Mouse (Mus musculus) lung, embryonic 16.5 days (tissue): ENCODE measurements around the gene Abhd18. TPM values are rescaled to one million over a fixed set of nuclear protein-coding genes. Genes with fewer than 3 reads are reported as not detected.
A peak's percentile ranks its signal among the peaks of the same experiment; 100 is the strongest.
"Not testable (repeated sequence)": the region's sequence is repeated elsewhere in the genome, so short reads cannot be mapped to it uniquely, and the experiment has no call there.

Experiments used
- ATAC-seq: fragments of 200-750 bp; cut with Nextera tagmentation; 2 replicates; pipeline ENCODE4 v1.8.0; 2017; ENCODE audit warnings: low read depth, mild to moderate bottlenecking, moderate library complexity
- H3K27ac ChIP-seq: fragments of 300-500 bp; sonication (generic); 2 replicates; pipeline ENCODE4 v1.5.1; 2014; ENCODE audit warnings: mild to moderate bottlenecking, control low read depth, low read length
- H3K27me3 ChIP-seq: fragments of 300-500 bp; sonication (generic); 2 replicates; pipeline ENCODE4 v1.6.1; 2014; ENCODE audit warnings: low read depth, low read length, mixed read lengths; ENCODE audit not compliant: control insufficient read depth, insufficient read depth
- H3K36me3 ChIP-seq: fragments of 300-500 bp; sonication (generic); 2 replicates; pipeline ENCODE4 v1.6.1; 2014; ENCODE audit warnings: low read length; ENCODE audit not compliant: control insufficient read depth, insufficient read depth
- H3K4me1 ChIP-seq: fragments of 300-500 bp; sonication (generic); replicated peaks from 2 replicates; pipeline ENCODE4 v1.6.1; 2014; ENCODE audit warnings: low read length, mixed read lengths; ENCODE audit not compliant: control insufficient read depth, insufficient read depth
- H3K4me2 ChIP-seq: fragments of 300-500 bp; sonication (generic); 2 replicates; pipeline ENCODE4 v1.6.1; 2014; ENCODE audit warnings: low read depth, low read length, control low read depth
- H3K4me3 ChIP-seq: fragments of 300-500 bp; sonication (generic); 2 replicates; pipeline ENCODE4 v1.5.1; 2014; ENCODE audit warnings: mild to moderate bottlenecking, low read length, control low read depth
- H3K9ac ChIP-seq: fragments of 300-500 bp; sonication (generic); 2 replicates; pipeline ENCODE4 v1.6.1; 2014; ENCODE audit warnings: low read length, control low read depth
- H3K9me3 ChIP-seq: fragments of 300-500 bp; sonication (generic); 2 replicates; pipeline ENCODE4 v1.6.1; 2016; ENCODE audit warnings: low read length; ENCODE audit not compliant: control insufficient read depth
- WGBS: fragments of 180-500 bp; shearing (Covaris S2); extraction: QIAGEN DNeasy Blood & Tissue Kit; methylation state at CpG from one replicate; pipeline ENCODE4 v1.1.7; 2014; 5-methylcytosine and 5-hydroxymethylcytosine counted together
- polyA plus RNA-seq: library from polyadenylated mRNA; unstranded; fragments of >200 nt; fragmentation: Nextera tagmentation; extraction: Ambion mirVana; gene quantifications from 2 replicates; pipeline ENCODE4 v1.2.1, GENCODE M21; 2015

Gene Abhd18
- polyA plus RNA-seq: 7.2 and 8.6 TPM in 2 replicates

DNA sequence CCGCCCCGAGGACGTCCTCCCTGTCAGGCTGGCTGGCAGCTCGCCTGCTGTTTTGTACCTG lies at the start of gene Abhd18:
Abhd18 (plus strand) TSS at position 14 of the 61 bp plus-strand sequence.
- WGBS: no CpG with 5 or more reads among the region's 4 CpGs
- not testable (repeated sequence) for H3K36me3 ChIP-seq, H3K4me1 ChIP-seq, H3K9me3 ChIP-seq, H3K27me3 ChIP-seq, ATAC-seq
- peak within 1 kb of the TSS; percentile 73 for H3K9ac ChIP-seq
- peak within 1 kb of the TSS; percentile 76 for H3K4me2 ChIP-seq
- peak within 1 kb of the TSS; percentile 57 for H3K4me3 ChIP-seq
- peak within 1 kb of the TSS; percentile 70 for H3K27ac ChIP-seq

DNA sequence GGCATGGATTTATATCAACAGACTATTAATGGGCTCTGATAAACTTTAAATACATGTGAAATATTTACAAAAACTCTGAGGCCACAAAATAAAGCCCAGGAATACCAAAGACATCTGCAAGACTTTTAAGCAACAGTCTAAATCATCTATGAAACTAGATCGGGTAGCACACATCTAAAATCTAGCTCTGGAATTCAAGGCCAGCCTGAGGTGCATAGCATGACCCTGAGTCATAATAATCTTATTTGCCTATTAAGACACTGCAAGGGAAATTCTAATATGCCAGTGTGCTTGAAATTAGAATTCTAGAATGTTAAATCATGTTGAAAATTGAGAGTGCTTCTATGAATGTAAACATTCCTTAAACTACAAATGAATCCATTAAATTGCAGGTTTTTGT lies 48.7 kb upstream of the Abhd18 start:
- H3K27me3 ChIP-seq: no peaks in the 10 kb centered on the region
- H3K4me1 ChIP-seq: peaks cover 9% of the 10 kb centered on the region
- H3K9me3 ChIP-seq: no peaks in the 10 kb centered on the region; the same call in 1 of the 2 replicates
- no peak overlapping the region for H3K4me2 ChIP-seq
- 55% methylated on average over 1 of the region's 1 CpGs for WGBS
- H3K27ac ChIP-seq: no peak overlapping the region
- ATAC-seq: no peak
- no peak overlapping the region for H3K9ac ChIP-seq
- no peak overlapping the region for H3K4me3 ChIP-seq
- H3K36me3 ChIP-seq: no peaks in the 10 kb centered on the region; the same call in 1 of the 2 replicates

DNA sequence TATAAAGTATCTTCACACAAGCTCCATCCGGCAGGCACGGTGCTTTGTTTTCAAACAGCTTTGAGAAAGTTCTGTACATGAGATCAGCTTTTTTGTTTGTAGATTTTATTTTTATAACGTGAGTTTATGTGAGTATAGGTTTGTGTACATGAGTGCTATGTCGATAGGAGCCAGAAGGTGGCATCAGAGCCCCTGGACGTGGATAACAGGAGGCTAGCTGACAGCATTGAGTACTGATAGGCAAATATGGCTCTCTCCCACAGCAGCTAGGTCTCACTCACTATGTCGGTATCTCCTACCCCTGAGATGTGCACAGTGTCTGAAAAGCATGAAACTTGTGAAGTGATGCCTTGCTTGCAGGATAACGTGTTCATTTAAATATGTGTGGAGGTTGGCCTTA lies 48.3 kb upstream of the Abhd18 start:
- H3K9me3 ChIP-seq: no peaks in the 10 kb centered on the region; the same call in 1 of the 2 replicates
- ATAC-seq: no peak
- peaks cover 9% of the 10 kb centered on the region for H3K4me1 ChIP-seq
- WGBS: 39% methylated on average over 7 of the region's 7 CpGs
- no peaks in the 10 kb centered on the region; the same call in 1 of the 2 replicates for H3K36me3 ChIP-seq
- no peak overlapping the region for H3K4me3 ChIP-seq
- no peaks in the 10 kb centered on the region for H3K27me3 ChIP-seq
- H3K27ac ChIP-seq: no peak overlapping the region
- H3K4me2 ChIP-seq: no peak overlapping the region
- H3K9ac ChIP-seq: no peak overlapping the region

DNA sequence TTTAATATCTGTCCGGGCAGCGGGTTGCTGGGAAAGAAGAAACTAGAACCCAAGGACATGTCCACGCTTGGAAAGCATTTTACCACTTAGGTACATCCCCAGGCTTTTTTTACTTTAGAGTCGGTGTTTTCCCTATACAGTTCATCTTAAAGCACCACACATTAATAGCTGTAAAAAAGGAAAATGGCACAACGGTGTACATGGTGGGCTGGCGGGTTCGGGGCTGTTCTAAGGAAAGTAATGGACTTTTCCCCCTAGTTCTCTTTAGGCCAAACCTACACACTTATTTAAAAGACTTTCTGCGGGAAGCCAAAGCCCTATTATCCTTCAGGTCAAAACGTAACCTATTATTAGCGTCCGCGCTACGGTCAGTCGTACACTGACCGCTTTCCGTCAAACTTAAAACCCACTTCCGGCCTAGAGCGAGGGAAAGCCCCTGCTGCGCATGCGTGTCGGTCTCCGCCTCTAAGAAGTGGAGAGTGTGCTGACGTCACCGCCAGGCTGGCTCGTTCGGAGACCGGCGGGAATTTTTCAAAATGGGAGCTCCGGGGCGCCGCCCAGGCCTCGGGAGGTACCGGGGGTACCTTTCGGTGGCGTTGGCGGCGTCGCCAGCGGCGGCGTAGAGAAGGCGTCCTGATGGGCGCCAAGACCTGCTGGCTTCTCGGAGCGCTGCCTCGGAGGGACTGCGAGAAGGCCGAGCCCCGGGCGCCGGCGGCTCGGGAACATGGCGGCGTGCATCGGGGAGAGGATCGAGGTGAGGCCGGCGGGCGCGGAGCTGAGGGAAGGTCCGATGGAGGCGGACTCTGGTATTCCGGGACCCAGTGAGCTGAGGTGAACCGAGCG lies 47.0 kb upstream of the Abhd18 start, which contains the start of gene Plk4:
Plk4 (plus strand) TSS at position 490 of the 843 bp plus-strand sequence.
- no peaks in the 10 kb centered on the region; the same call in 1 of the 2 replicates for H3K9me3 ChIP-seq
- no peaks in the 10 kb centered on the region for H3K27me3 ChIP-seq
- H3K36me3 ChIP-seq: no peaks in the 10 kb centered on the region; the same call in 1 of the 2 replicates
- H3K4me3 ChIP-seq: peak within 1 kb of the TSS; percentile 69
- 2% methylated on average over 66 of the region's 66 CpGs for WGBS
- H3K9ac ChIP-seq: peak within 1 kb of the TSS; percentile 90
- peak within 1 kb of the TSS; percentile 68 for H3K27ac ChIP-seq
- H3K4me2 ChIP-seq: peak within 1 kb of the TSS; percentile 91
- ATAC-seq: peak; percentile 99
- peaks cover 9% of the 10 kb centered on the region for H3K4me1 ChIP-seq

DNA sequence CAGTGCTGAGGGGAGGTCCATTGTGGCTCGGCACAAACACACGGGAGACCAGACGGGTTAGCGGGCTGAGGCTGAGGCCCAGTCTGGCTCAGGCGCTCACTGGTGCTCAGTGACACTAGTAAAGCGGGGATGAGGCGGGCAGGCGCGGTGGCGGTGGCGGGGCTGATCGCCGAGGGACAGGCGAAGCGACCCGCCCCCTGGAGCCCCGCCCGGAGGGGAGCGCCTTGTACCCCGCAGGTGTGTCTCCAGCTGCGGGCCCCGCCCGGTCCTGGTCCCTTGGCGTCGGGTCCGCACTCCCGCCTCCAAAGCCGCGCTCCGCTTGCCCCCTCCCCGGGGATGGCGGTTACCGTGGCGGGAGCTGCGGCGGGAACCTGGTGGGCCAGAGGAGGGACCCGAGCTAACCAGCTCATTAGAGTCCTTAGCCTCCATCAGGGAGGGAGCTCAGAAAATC lies 46.4 kb upstream of the Abhd18 start:
- Histone ChIP-seq H3K27me3 (no peaks in the 10 kb centered on the region), H3K9ac (peak overlapping the region; percentile 90), H3K9me3 (no peaks in the 10 kb centered on the region; the same call in 1 of the 2 replicates), H3K4me2 (peak overlapping the region; percentile 91), H3K36me3 (peaks cover 6% of the 10 kb centered on the region), H3K27ac (peak overlapping the region; percentile 68), H3K4me3 (peak overlapping the region; percentile 69), H3K4me1 (peaks cover 9% of the 10 kb centered on the region)
- WGBS: under 1% methylated on average over 33 of the region's 37 CpGs
- peak; percentile 82 for ATAC-seq

DNA sequence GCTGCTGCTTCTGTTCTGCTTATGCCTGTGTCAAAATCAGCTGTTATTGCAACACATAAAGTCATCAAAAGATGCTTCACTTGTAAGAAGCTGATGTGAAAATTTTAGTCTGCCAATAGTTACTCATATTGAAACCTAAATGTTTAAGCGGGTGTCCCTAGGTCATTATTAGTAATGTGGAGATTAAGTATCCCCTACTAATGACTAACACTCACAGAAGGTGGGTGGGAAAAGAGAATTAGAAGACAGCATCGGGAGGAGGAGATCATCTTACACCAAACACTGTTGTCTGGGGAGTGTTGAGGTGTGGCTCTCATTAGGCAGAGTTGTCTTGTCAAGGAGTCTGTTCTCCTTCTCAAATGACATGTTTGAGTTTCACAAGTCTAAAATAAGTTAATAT lies 39.9 kb upstream of the Abhd18 start:
- Histone ChIP-seq H3K9ac (no peak overlapping the region), H3K4me3 (no peak overlapping the region), H3K9me3 (no peaks in the 10 kb centered on the region), H3K36me3 (peaks cover 30% of the 10 kb centered on the region), H3K27ac (no peak overlapping the region), H3K4me2 (no peak overlapping the region), H3K4me1 (no peaks in the 10 kb centered on the region), H3K27me3 (no peaks in the 10 kb centered on the region)
- 70% methylated on average over 2 of the region's 2 CpGs for WGBS
- no peak for ATAC-seq

DNA sequence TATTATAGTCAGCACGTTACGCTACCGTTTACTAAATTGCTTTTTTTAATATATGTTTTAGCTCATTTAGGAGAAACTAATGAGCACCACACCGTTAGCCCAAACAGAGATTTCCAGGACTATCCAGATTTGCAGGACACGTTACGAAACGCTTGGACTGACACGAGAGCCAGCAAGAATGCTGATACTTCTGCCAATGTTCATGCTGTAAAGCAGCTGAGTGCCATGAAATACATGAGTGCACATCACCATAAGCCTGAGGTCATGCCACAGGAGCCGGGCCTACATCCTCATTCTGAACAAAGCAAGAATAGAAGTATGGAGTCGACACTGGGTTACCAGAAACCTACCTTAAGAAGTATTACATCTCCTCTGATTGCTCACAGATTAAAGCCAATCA lies 38.1 kb upstream of the Abhd18 start:
- H3K4me1 ChIP-seq: no peaks in the 10 kb centered on the region
- H3K27me3 ChIP-seq: no peaks in the 10 kb centered on the region
- no peak overlapping the region for H3K27ac ChIP-seq
- no peak overlapping the region for H3K4me3 ChIP-seq
- no peak for ATAC-seq
- H3K9me3 ChIP-seq: no peaks in the 10 kb centered on the region
- H3K36me3 ChIP-seq: peaks cover 41% of the 10 kb centered on the region
- H3K9ac ChIP-seq: no peak overlapping the region
- no peak overlapping the region for H3K4me2 ChIP-seq
- 91% methylated on average over 10 of the region's 10 CpGs for WGBS

DNA sequence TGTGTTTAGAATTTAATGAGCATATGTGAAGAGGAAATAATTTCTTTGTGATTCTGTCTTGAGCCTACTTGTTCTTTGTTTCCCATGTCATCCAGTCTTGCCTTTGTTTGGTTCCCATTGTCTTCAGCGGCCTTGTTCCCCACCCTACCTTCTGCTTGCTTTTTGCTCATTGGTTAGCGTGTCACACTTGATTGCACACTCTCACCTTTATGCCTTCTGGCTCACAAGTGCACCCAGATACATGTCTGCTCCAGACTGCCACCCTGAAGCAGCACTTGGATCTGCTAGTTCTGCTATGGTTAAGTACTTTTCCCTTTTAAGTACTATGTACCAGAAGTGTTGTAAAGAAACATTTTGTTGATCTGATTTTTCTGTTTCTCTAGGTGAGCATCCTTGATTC lies 36.9 kb upstream of the Abhd18 start:
- no peak for ATAC-seq
- H3K4me2 ChIP-seq: no peak overlapping the region
- 94% methylated on average over 2 of the region's 2 CpGs for WGBS
- peaks cover 49% of the 10 kb centered on the region for H3K36me3 ChIP-seq
- no peak overlapping the region for H3K4me3 ChIP-seq
- no peak overlapping the region for H3K9ac ChIP-seq
- no peaks in the 10 kb centered on the region for H3K27me3 ChIP-seq
- H3K9me3 ChIP-seq: no peaks in the 10 kb centered on the region
- H3K27ac ChIP-seq: no peak overlapping the region
- H3K4me1 ChIP-seq: no peaks in the 10 kb centered on the region

DNA sequence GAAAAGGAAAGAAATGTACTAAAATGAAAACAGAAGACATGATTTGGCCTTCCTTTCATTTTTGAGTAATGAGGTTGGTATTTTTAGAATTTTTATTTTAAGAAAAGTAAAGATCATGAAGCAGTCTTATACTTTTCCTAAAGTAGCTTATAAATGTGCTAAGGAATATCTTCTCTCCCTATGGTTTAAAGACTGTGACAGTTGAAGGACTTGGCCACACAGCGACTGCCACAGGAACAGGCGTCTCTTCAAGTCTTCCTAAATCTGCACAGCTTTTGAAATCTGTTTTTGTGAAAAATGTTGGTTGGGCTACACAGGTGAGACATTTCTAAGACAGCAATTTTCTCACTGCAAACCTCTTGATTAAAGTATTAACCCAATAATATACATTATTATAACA lies 33.5 kb upstream of the Abhd18 start:
- H3K4me2 ChIP-seq: no peak overlapping the region
- H3K4me3 ChIP-seq: no peak overlapping the region
- ATAC-seq: no peak
- no peaks in the 10 kb centered on the region for H3K4me1 ChIP-seq
- no peaks in the 10 kb centered on the region for H3K27me3 ChIP-seq
- H3K27ac ChIP-seq: no peak overlapping the region
- H3K36me3 ChIP-seq: peaks cover 45% of the 10 kb centered on the region
- 94% methylated on average over 2 of the region's 2 CpGs for WGBS
- no peaks in the 10 kb centered on the region for H3K9me3 ChIP-seq
- no peak overlapping the region for H3K9ac ChIP-seq
